Mouse (Mus musculus) urinary bladder, adult 18-20 months (tissue): ENCODE measurements around the gene Galr3.
A peak's percentile ranks its signal among the peaks of the same experiment; 100 is the strongest.

Experiments
- DNase-seq, 2 experiments: peaks; one replicate each; pipeline ENCODE4 v3.0.0; 2022; ENCODE audit warnings: low spot score in 2 of 2, mixed read lengths in 2 of 2

The Galr3 gene

GRCm38 (mm10) chr15:79051461-79052360 is 10.0 kb downstream of the Galr3 start:
- DNase-seq, result peak in 1 of 2 experiments; percentile 29

- DNase-seq, result no peak
Measured at GRCm38 (mm10) chr15:79052366-79052765, 10.7 kb downstream of the Galr3 start.

- DNase-seq, result no peak
Measured at GRCm38 (mm10) chr15:79056601-79057000, 14.9 kb downstream of the Galr3 start.

GRCm38 (mm10) chr15:79057850-79058249 is 16.2 kb downstream of the Galr3 start:
- no peak for DNase-seq

GRCm38 (mm10) chr15:79060887-79061565 is 19.3 kb downstream of the Galr3 start:
- no peak for DNase-seq

GRCm38 (mm10) chr15:79062376-79063159 is 20.9 kb downstream of the Galr3 start, which contains the start of gene Ankrd54:
Gene Ankrd54 (minus strand): TSS chr15:79062893.
- peak; percentile 90 to 96 for DNase-seq

- DNase-seq, result no peak
Measured at GRCm38 (mm10) chr15:79063160-79063740, 21.6 kb downstream of the Galr3 start.

GRCm38 (mm10) chr15:79065086-79065770 is 23.5 kb downstream of the Galr3 start:
- no peak for DNase-seq

- DNase-seq, result no peak
Measured at GRCm38 (mm10) chr15:79066276-79066675, 24.6 kb downstream of the Galr3 start.

GRCm38 (mm10) chr15:79067631-79068030 is 25.9 kb downstream of the Galr3 start:
- no peak for DNase-seq

GRCm38 (mm10) chr15:79068416-79068815 is 26.7 kb downstream of the Galr3 start:
- no peak for DNase-seq

GRCm38 (mm10) chr15:79071117-79072039 is 29.7 kb downstream of the Galr3 start:
- no peak for DNase-seq

GRCm38 (mm10) chr15:79073752-79074151 is 32.1 kb downstream of the Galr3 start:
- no peak for DNase-seq

- no peak for DNase-seq
Measured at GRCm38 (mm10) chr15:79074446-79074845, 32.8 kb downstream of the Galr3 start.

- peak; percentile 76 to 84 for DNase-seq
Measured at GRCm38 (mm10) chr15:79074913-79075532, 33.3 kb downstream of the Galr3 start, which contains the start of gene Eif3l. Gene Eif3l (plus strand): TSS chr15:79075179.

GRCm38 (mm10) chr15:79075658-79076365 is 34.1 kb downstream of the Galr3 start:
- DNase-seq, result no peak

GRCm38 (mm10) chr15:79079567-79079966 is 37.9 kb downstream of the Galr3 start:
- DNase-seq, result no peak

GRCm38 (mm10) chr15:79092284-79092683 is 50.6 kb downstream of the Galr3 start:
- DNase-seq, result no peak
